Mouse (Mus musculus) CH12.LX (cell line): ENCODE measurements around the gene Akap8l.

ENCODE experiments used
- CHD1 ChIP-seq: IDR thresholded peaks from 2 replicates; pipeline ENCODE4 v1.6.1; 2012; ENCODE audit warnings: low read depth, low read length, improper control_type of control experiment, inconsistent platforms
- E2F4 ChIP-seq: IDR thresholded peaks from 2 replicates; pipeline ENCODE4 v1.6.1; 2011; ENCODE audit warnings: low read depth, low read length, improper control_type of control experiment; ENCODE audit not compliant: insufficient replicate concordance
- ETS1 ChIP-seq: conservative IDR thresholded peaks from 2 replicates; pipeline ENCODE4 v1.6.1; 2012; ENCODE audit warnings: low read depth, mild to moderate bottlenecking, inconsistent platforms, low read length, improper control_type of control experiment, moderate library complexity
- POLR2A ChIP-seq: IDR thresholded peaks from 2 replicates; pipeline ENCODE4 v1.6.1; 2011; ENCODE audit warnings: low read depth, mild to moderate bottlenecking, improper control_type of control experiment, low read length
- POLR2AphosphoS2 ChIP-seq: IDR thresholded peaks from 2 replicates; pipeline ENCODE4 v1.6.1; 2011; ENCODE audit warnings: low read depth, low read length, improper control_type of control experiment
- RCOR1 ChIP-seq: conservative IDR thresholded peaks from 2 replicates; pipeline ENCODE4 v1.6.1; 2012; ENCODE audit warnings: low read depth, mild to moderate bottlenecking, inconsistent platforms, low read length, improper control_type of control experiment

DNA sequence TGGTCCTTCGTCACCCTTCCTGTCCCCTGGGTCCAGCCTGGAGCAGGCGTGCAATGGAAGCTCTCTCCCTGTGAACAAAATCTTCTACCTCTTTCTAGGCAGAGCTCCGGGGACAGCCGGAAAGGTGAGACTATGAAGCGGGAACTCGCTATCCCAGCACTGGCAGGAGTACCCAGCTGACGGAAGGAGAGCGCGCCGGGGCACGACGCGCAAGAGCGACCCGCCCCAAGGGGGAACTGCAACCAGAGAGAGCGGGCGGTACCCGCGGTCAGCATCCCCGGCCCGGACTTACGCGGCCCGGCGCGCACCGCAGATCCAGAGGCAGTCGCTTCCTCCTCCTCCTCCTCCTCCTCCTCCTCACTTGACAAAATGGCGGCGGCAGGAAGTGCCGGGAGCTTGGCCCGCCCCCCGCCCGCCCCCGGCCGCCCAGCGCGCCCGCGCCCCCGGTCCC, 66.6 kb downstream of the Akap8l start:
- TF ChIP-seq RCOR1 (no peak), E2F4 (no peak), ETS1 (no peak), POLR2A (no peak), POLR2AphosphoS2 (no peak), CHD1 (no peak; the same call in 1 of the 2 replicates)
